Mouse (Mus musculus) forebrain, postnatal 0 days (tissue): ENCODE measurements at regions not wholly inside any gene's neighbourhood (a gene's known extent, or its start where the extent isn't known, plus 50 kb on each side); places are given as distances from the start of the nearest gene placed in this dataset.

Experiments
- ATAC-seq: fragments of 200-750 bp; cut with Nextera tagmentation; 2 replicates; pipeline ENCODE4 v1.8.0; 2017; ENCODE audit warnings: mild to moderate bottlenecking, moderate library complexity
- DNase-seq: peaks from one replicate; pipeline ENCODE4 v3.0.0-alpha.2; 2015
- H3K27ac ChIP-seq: fragments of 300-500 bp; sonication (generic); 2 replicates; pipeline ENCODE4 v1.5.1; 2014; ENCODE audit warnings: low read depth, mild to moderate bottlenecking, antibody characterized with exemption, low read length, moderate library complexity, mixed read lengths
- H3K27me3 ChIP-seq: fragments of 300-500 bp; sonication (generic); 2 replicates; pipeline ENCODE4 v1.6.1; 2014; ENCODE audit warnings: mild to moderate bottlenecking, low read length, mixed read lengths; ENCODE audit not compliant: insufficient read depth
- H3K36me3 ChIP-seq: fragments of 300-500 bp; sonication (generic); 2 replicates; pipeline ENCODE4 v1.6.1; 2014; ENCODE audit warnings: mild to moderate bottlenecking, moderate library complexity; ENCODE audit not compliant: insufficient read depth
- H3K4me1 ChIP-seq: fragments of 300-500 bp; sonication (generic); 2 replicates; pipeline ENCODE4 v1.6.1; 2014; ENCODE audit warnings: antibody characterized with exemption; ENCODE audit not compliant: insufficient read depth
- H3K4me2 ChIP-seq: fragments of 300-500 bp; sonication (generic); 2 replicates; pipeline ENCODE4 v1.6.1; 2014; ENCODE audit warnings: low read depth, mild to moderate bottlenecking, moderate library complexity
- H3K4me3 ChIP-seq: fragments of 300-500 bp; sonication (generic); 2 replicates; pipeline ENCODE4 v1.5.1; 2014; ENCODE audit warnings: low read depth, low read length, mixed read lengths
- H3K9ac ChIP-seq: fragments of 300-500 bp; sonication (generic); 2 replicates; pipeline ENCODE4 v1.6.1; 2014; ENCODE audit warnings: mild to moderate bottlenecking
- H3K9me3 ChIP-seq: fragments of 300-500 bp; sonication (generic); 2 replicates; pipeline ENCODE4 v1.6.1; 2016; ENCODE audit warnings: low read length
- CTCF ChIP-seq: sonication (generic); IDR thresholded peaks from 2 replicates; pipeline ENCODE4 v1.5.1; 2016; ENCODE audit warnings: antibody characterized with exemption, control low read depth, low read depth
- WGBS: fragments of 180-500 bp; shearing (Covaris S2); extraction: QIAGEN DNeasy Blood & Tissue Kit; methylation state at CpG from one replicate; pipeline ENCODE4 v1.1.7; 2014; 5-methylcytosine and 5-hydroxymethylcytosine counted together

DNA sequence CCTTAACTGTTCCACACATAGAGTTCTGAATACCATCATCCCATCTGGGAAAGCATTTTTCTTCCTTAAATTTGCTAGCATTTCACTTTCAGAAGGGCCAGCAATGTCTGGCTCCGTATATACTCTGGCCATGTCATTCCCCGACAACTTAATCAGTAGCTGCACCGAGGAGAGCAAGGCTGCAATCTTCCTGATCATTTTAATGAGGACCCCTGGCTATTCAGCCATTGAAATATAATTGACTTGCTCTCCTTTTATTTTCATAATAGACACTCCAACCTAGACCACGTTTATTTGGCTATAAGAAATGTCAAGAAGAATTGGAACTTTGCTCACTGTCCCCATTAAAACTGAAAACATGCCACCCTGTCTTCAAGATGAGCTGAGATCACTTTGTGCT, 153.6 kb downstream of the Prdm13 start:
- Histone ChIP-seq H3K4me3 (no peak overlapping the region), H3K9ac (no peak overlapping the region), H3K4me1 (no peaks in the 10 kb centered on the region), H3K4me2 (no peak overlapping the region), H3K36me3 (no peaks in the 10 kb centered on the region), H3K27ac (no peak overlapping the region), H3K9me3 (no peaks in the 10 kb centered on the region), H3K27me3 (no peaks in the 10 kb centered on the region)
- TF ChIP-seq CTCF = no peak
- ATAC-seq (no peak), DNase-seq (no peak)
- 26% methylated on average over 4 of the region's 4 CpGs for WGBS
